Mouse (Mus musculus): ENCODE data around the gene Got1. TPM values are rescaled to one million over a fixed set of nuclear protein-coding genes. Genes with fewer than 3 reads are reported as not detected.

Got1 gene
- polyA plus RNA-seq, 1 experiment, result 69.8 TPM

GRCm38 (mm10) chr19:43467927-43468685 lies 56.3 kb downstream of the Got1 start:
- Histone ChIP-seq H3K79me3 (ENCODE audit: low read depth) (no peaks in the 10 kb centered on the region), H3ac (ENCODE audit: control insufficient read depth, insufficient read length, low read depth) (no peak overlapping the region), H3K79me2 (ENCODE audit: control insufficient read depth, insufficient read depth) (no peaks in the 10 kb centered on the region), H3K4me3 (ENCODE audit: insufficient read depth, poor library complexity, severe bottlenecking) (no peak overlapping the region), H3K27me3 (ENCODE audit: control insufficient read depth, insufficient read depth, insufficient read length) (peaks cover 64% of the 10 kb centered on the region), H3K36me3 (ENCODE audit: control insufficient read depth, insufficient read depth) (no peaks in the 10 kb centered on the region)
- no peak for TF ChIP-seq USF1 (IDR thresholded peaks at IDR 0.05; ENCODE audit: low read depth)
- TF ChIP-seq CTCF (IDR thresholded peaks at IDR 0.05; ENCODE audit: control insufficient read depth, insufficient read depth, insufficient read length), result no peak
- no peak for TF ChIP-seq CEBPB (IDR thresholded peaks at IDR 0.05; ENCODE audit: low read depth)
- TF ChIP-seq FOSL1 (IDR thresholded peaks at IDR 0.05; ENCODE audit: insufficient read depth, low read length, poor library complexity, severe bottlenecking), result no peak
- TF ChIP-seq MAX (IDR thresholded peaks at IDR 0.05), result no peak
- no peak for TF ChIP-seq MYOG (IDR thresholded peaks at IDR 0.05; ENCODE audit: control insufficient read depth, extremely low read depth, insufficient read length)
- TF ChIP-seq MYOD1 (IDR thresholded peaks at IDR 0.05; ENCODE audit: control insufficient read depth, insufficient read length, low read depth), result no peak

- no peak overlapping the region for H3ac ChIP-seq (ENCODE audit: control insufficient read depth, insufficient read length, low read depth)
- TF ChIP-seq CEBPB (IDR thresholded peaks at IDR 0.05; ENCODE audit: low read depth) (no peak), MYOG (IDR thresholded peaks at IDR 0.05; ENCODE audit: control insufficient read depth, extremely low read depth, insufficient read length) (no peak)
- no peaks in the 10 kb centered on the region for H3K36me3 ChIP-seq (ENCODE audit: control insufficient read depth, insufficient read depth)
- no peaks in the 10 kb centered on the region for H3K79me2 ChIP-seq (ENCODE audit: control insufficient read depth, insufficient read depth)
- peaks cover 45% of the 10 kb centered on the region for H3K27me3 ChIP-seq (ENCODE audit: control insufficient read depth, insufficient read depth, insufficient read length)
- H3K79me3 ChIP-seq (ENCODE audit: low read depth), result no peaks in the 10 kb centered on the region
- no peak overlapping the region for H3K4me3 ChIP-seq (ENCODE audit: insufficient read depth, poor library complexity, severe bottlenecking)
Observed at GRCm38 (mm10) chr19:43465601-43466255, 58.7 kb downstream of the Got1 start.

- peaks cover 40% of the 10 kb centered on the region for H3K27me3 ChIP-seq (ENCODE audit: control insufficient read depth, insufficient read depth, insufficient read length)
- TF ChIP-seq MAX (IDR thresholded peaks at IDR 0.05) (no peak), MYOG (IDR thresholded peaks at IDR 0.05; ENCODE audit: control insufficient read depth, extremely low read depth, insufficient read length) (no peak), USF1 (IDR thresholded peaks at IDR 0.05; ENCODE audit: low read depth) (no peak), CEBPB (IDR thresholded peaks at IDR 0.05; ENCODE audit: low read depth) (no peak), FOSL1 (IDR thresholded peaks at IDR 0.05; ENCODE audit: insufficient read depth, low read length, poor library complexity, severe bottlenecking) (no peak), CTCF (IDR thresholded peaks at IDR 0.05; ENCODE audit: control insufficient read depth, insufficient read depth, insufficient read length) (no peak), MYOD1 (IDR thresholded peaks at IDR 0.05; ENCODE audit: control insufficient read depth, insufficient read length, low read depth) (no peak)
- no peak overlapping the region for H3K4me3 ChIP-seq (ENCODE audit: insufficient read depth, poor library complexity, severe bottlenecking)
- no peaks in the 10 kb centered on the region for H3K36me3 ChIP-seq (ENCODE audit: control insufficient read depth, insufficient read depth)
- H3K79me2 ChIP-seq (ENCODE audit: control insufficient read depth, insufficient read depth), result no peaks in the 10 kb centered on the region
- no peaks in the 10 kb centered on the region for H3K79me3 ChIP-seq (ENCODE audit: low read depth)
- no peak overlapping the region for H3ac ChIP-seq (ENCODE audit: control insufficient read depth, insufficient read length, low read depth)
Observed at GRCm38 (mm10) chr19:43465076-43465475, 59.3 kb downstream of the Got1 start.

GRCm38 (mm10) chr19:43464294-43464687 lies 60.1 kb downstream of the Got1 start:
- no peaks in the 10 kb centered on the region for H3K36me3 ChIP-seq (ENCODE audit: control insufficient read depth, insufficient read depth)
- H3ac ChIP-seq (ENCODE audit: control insufficient read depth, insufficient read length, low read depth), result no peak overlapping the region
- H3K4me3 ChIP-seq (ENCODE audit: insufficient read depth, poor library complexity, severe bottlenecking), result no peak overlapping the region
- peaks cover 32% of the 10 kb centered on the region for H3K27me3 ChIP-seq (ENCODE audit: control insufficient read depth, insufficient read depth, insufficient read length)
- no peaks in the 10 kb centered on the region for H3K79me2 ChIP-seq (ENCODE audit: control insufficient read depth, insufficient read depth)
- no peak for TF ChIP-seq FOSL1 (IDR thresholded peaks at IDR 0.05; ENCODE audit: insufficient read depth, low read length, poor library complexity, severe bottlenecking)
- TF ChIP-seq MAX (IDR thresholded peaks at IDR 0.05), result no peak
- no peak for TF ChIP-seq USF1 (IDR thresholded peaks at IDR 0.05; ENCODE audit: low read depth)
- no peak for TF ChIP-seq MYOG (IDR thresholded peaks at IDR 0.05; ENCODE audit: control insufficient read depth, extremely low read depth, insufficient read length)
- TF ChIP-seq MYOD1 (IDR thresholded peaks at IDR 0.05; ENCODE audit: control insufficient read depth, insufficient read length, low read depth), result no peak
- TF ChIP-seq CEBPB (IDR thresholded peaks at IDR 0.05; ENCODE audit: low read depth), result no peak
- no peak for TF ChIP-seq CTCF (IDR thresholded peaks at IDR 0.05; ENCODE audit: control insufficient read depth, insufficient read depth, insufficient read length)
- H3K79me3 ChIP-seq (ENCODE audit: low read depth), result no peaks in the 10 kb centered on the region

GRCm38 (mm10) chr19:43463546-43464293 lies 60.7 kb downstream of the Got1 start:
- no peaks in the 10 kb centered on the region for H3K79me3 ChIP-seq (ENCODE audit: low read depth)
- H3K4me3 ChIP-seq (ENCODE audit: insufficient read depth, poor library complexity, severe bottlenecking), result no peak overlapping the region
- no peak overlapping the region for H3ac ChIP-seq (ENCODE audit: control insufficient read depth, insufficient read length, low read depth)
- TF ChIP-seq USF1 (IDR thresholded peaks at IDR 0.05; ENCODE audit: low read depth), result no peak
- no peak for TF ChIP-seq MAX (IDR thresholded peaks at IDR 0.05)
- no peak for TF ChIP-seq CTCF (IDR thresholded peaks at IDR 0.05; ENCODE audit: control insufficient read depth, insufficient read depth, insufficient read length)
- no peak for TF ChIP-seq MYOD1 (IDR thresholded peaks at IDR 0.05; ENCODE audit: control insufficient read depth, insufficient read length, low read depth)
- H3K36me3 ChIP-seq (ENCODE audit: control insufficient read depth, insufficient read depth), result no peaks in the 10 kb centered on the region
- no peaks in the 10 kb centered on the region for H3K79me2 ChIP-seq (ENCODE audit: control insufficient read depth, insufficient read depth)
- peaks cover 31% of the 10 kb centered on the region for H3K27me3 ChIP-seq (ENCODE audit: control insufficient read depth, insufficient read depth, insufficient read length)

Measured in C2C12 (cell line).